Mouse (Mus musculus) adrenal gland, postnatal 36 days (tissue): ENCODE measurements around the gene Gm156. TPM values are rescaled to one million over a fixed set of nuclear protein-coding genes. Genes with fewer than 3 reads are reported as not detected.
"Not testable (repeated sequence)": the region's sequence is repeated elsewhere in the genome, so short reads cannot be mapped to it uniquely, and the experiment has no call there.

Experiments used
- DNase-seq, 2 experiments: peaks; one replicate each; pipeline ENCODE4 v3.0.0; 2021; ENCODE audit warnings: mixed read lengths in 1 of 2
- long read RNA-seq, 2 experiments: library from polyadenylated mRNA; stranded (forward); transcript quantifications; one replicate each; pipeline ENCODE4 v2.0.0; 2021; ENCODE audit warnings: borderline sequencing depth in 2 of 2
- total RNA-seq, 2 experiments: library from RNA; stranded (reverse); gene quantifications; 2 replicates each; pipeline ENCODE4 v1.2.3; 2021

Gm156 gene
- total RNA-seq = not detected
- long read RNA-seq, experiment 1 = 0 reads
- long read RNA-seq, experiment 2 = 0 reads

- DNase-seq = not testable (repeated sequence)
Measured at GRCm38 (mm10) chr6:129784170-129784569, at the start of gene Gm156. TSS of gene Gm156 (minus strand) at chr6:129784270.

GRCm38 (mm10) chr6:129825559-129825958 lies 41.5 kb upstream of the Gm156 start:
- DNase-seq = peak in 1 of 2 experiments; percentile 1

GRCm38 (mm10) chr6:129824004-129824403 lies 39.9 kb upstream of the Gm156 start:
- DNase-seq = no peak

GRCm38 (mm10) chr6:129817731-129818130 lies 33.7 kb upstream of the Gm156 start:
- DNase-seq = no peak

GRCm38 (mm10) chr6:129747654-129748032 lies 36.4 kb downstream of the Gm156 start:
- no peak for DNase-seq

DNA sequence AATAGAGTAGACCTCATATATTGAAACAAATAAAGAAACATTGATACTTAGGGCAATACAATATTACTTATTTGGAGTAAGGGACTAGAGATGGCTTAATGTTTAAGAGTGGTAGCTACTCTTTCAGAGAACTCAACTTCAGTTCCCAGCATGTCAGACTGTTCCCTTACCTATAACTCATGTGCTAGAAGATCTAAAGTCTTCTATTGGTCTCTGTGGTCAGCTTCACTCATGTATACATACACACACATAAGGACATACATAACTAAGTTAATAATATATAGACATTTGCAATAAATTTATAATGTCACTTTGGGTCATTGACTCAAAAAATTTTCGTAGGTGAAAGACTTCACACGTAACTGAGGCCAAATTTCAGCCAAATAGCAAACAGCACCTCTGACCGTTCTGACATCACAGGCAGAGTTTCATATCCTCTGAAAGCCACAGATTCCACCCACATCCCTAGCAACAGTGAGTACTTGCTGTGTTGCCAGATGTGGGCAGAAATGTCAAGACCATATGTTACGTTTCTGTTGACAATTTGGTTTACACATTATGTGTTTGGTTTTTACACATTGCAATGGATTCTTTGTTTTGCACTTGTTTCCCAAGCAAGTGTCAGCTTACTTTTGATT lies 36.9 kb downstream of the Gm156 start:
- no peak for DNase-seq

DNA sequence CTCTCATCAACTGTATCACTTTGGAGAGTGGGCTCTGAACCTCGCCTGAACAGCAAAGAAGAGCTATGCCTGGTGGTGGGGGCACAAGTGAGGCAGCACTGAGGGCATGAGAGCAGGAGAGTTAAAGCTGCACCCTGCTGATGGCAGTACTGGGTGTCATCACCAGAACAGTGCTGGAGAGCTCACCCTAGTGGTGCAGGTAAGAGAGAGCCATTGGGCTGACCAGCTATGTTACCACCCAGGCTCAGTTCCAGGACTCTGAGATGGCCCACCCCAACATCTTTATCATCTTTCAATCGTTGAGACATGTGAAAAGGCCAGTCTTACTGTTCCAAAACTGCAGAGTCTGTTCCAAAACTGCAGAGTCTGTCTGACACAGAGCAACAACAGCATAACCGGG lies 37.9 kb downstream of the Gm156 start:
- DNase-seq = no peak

DNA sequence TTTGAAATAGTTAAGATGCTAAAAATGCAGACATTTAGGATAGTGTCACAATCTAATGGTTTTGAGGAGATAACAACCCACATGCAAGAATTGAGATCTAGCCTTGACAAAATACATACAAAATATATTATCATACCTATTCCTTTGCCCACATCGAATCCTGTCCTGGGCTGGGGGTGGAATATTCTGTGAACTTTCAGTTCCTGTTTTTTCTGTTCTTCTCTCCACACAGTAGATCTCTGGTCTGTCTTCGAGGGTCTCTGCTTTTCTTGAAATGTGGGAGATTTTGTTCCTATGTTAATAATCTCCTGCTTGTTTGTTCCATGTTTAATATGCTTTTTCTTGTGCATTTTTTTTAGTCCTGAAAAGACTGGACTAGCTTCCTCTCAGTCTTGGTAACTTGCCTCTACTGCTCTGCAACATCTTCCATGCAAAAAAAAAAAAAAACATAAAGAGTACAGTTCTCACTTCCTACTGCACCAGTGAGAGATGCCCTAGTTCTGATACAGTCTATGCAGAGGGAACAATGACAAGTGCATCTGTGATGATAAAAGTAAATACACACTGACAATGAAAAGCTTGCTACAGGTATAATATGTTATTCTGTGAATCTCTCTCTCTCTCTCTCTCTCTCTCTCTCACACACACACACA lies 43.9 kb downstream of the Gm156 start, which contains the start of gene Klri2:
Gene Klri2, minus strand, starts transcription at position 416 of the 653 bp plus-strand sequence.
- no peak for DNase-seq

DNA sequence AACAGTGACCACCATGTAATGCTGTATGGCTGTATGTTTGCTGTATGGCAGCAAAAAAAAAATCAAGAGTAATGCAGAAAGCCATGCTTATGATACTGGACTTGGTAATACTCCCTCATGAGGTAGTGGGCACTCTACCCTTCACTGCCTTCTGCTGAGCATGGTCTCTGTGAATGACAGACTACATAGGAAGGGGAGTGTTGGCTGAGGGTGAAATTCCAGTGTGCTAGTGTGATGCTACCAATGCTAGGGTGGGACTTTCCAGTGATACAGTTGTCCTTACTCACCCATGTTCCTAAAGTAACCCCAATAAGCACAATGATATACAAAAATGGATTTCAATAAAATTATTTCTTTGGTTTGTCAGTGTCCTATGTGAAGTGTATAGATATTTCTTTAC lies 47.7 kb downstream of the Gm156 start:
- DNase-seq = no peak

- DNase-seq = no peak
Measured at GRCm38 (mm10) chr6:129727237-129727636, 56.8 kb downstream of the Gm156 start.

GRCm38 (mm10) chr6:129721390-129721789 lies 62.7 kb downstream of the Gm156 start:
- DNase-seq = no peak

DNA sequence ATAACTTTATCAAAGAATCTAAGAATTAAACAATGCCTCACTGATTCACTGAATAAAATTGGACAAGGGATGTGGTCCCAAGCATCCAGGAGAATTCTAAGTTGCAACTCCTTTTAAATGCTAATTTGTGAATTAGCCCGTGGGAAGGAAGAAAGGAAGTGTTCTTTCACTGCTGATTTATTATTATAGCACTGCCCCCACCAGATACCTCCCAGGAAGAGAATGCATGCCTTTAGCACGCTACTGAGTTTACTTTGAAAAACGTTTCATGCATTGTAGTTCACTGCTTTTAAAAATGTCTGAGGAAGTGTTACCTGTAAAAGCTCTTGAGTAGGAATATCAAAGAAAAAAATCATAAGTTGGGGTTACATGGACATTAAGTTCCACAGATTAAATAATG lies 63.6 kb downstream of the Gm156 start:
- no peak for DNase-seq

- no peak for DNase-seq
Measured at GRCm38 (mm10) chr6:129717032-129717431, 67.0 kb downstream of the Gm156 start, which contains the start of gene Klri1. TSS of gene Klri1 (minus strand) at chr6:129717132.

Other genes starting within 250 kb of the Gm156 start
- gene Klre1, start 206.4 kb downstream of the Gm156 start, total RNA-seq = under 1 TPM in 1 of 2 experiments, not detected in 1; 0.30 TPM
- not detected for gene Klrd1, start 192.5 kb downstream of the Gm156 start, total RNA-seq
- gene Klrk1, start 160.4 kb downstream of the Gm156 start, total RNA-seq = under 1 TPM; 0.10 to 0.72 TPM
- gene Klrc3, start 140.9 kb downstream of the Gm156 start, total RNA-seq = not detected
- not detected for gene Klrc2, start 123.6 kb downstream of the Gm156 start, total RNA-seq
- gene Klrc1, start 105.3 kb downstream of the Gm156 start, total RNA-seq = not detected
- not detected for gene Klri1, start 67.1 kb downstream of the Gm156 start, total RNA-seq
- gene Klri2, start 43.8 kb downstream of the Gm156 start, total RNA-seq = not detected
- not detected for gene Gm17631, start 78.4 kb upstream of the Gm156 start, total RNA-seq
- not detected for gene Klra17, start 92.4 kb upstream of the Gm156 start, total RNA-seq
- gene Klra5, start 133.4 kb upstream of the Gm156 start, total RNA-seq = not detected
- gene Klra6, start 242.7 kb upstream of the Gm156 start, total RNA-seq = under 1 TPM in 1 of 2 experiments, not detected in 1; 0.36 TPM